Mouse (Mus musculus) frontal cortex, adult 2 months (tissue): Measurements from ENCODE around the gene Gm47969. TPM values are rescaled to one million over a fixed set of nuclear protein-coding genes. Genes with fewer than 3 reads are reported as not detected.
A peak's percentile ranks its signal among the peaks of the same experiment; 100 is the strongest.

Experiments
- DNase-seq, 2 experiments: peaks; one replicate each; pipeline ENCODE4 v3.0.0; 2022; ENCODE audit warnings: low spot score in 1 of 2; ENCODE audit errors: extremely low spot score in 1 of 2
- polyA plus RNA-seq: library from polyadenylated mRNA; depleted of rRNA; stranded (reverse); fragments of >200 nt; gene quantifications from 2 replicates; pipeline ENCODE4 v1.2.3, GENCODE M21; 2012; rRNA removed

Gene Gm47969
- polyA plus RNA-seq, 1 experiment = 0.14 TPM

GRCm38 (mm10) chr1:83075526-83076189 is 30.9 kb downstream of the Gm47969 start:
- no peak for DNase-seq

- peak in 1 of 2 experiments; percentile 68 for DNase-seq
Observed at GRCm38 (mm10) chr1:83076190-83076917, 31.6 kb downstream of the Gm47969 start.

- DNase-seq = peak in 1 of 2 experiments; percentile 48
Observed at GRCm38 (mm10) chr1:83077016-83077415, 32.3 kb downstream of the Gm47969 start.

- DNase-seq = no peak
Observed at GRCm38 (mm10) chr1:83084790-83085189, 40.1 kb downstream of the Gm47969 start.

- DNase-seq = peak in 1 of 2 experiments; percentile 4
Observed at GRCm38 (mm10) chr1:83091268-83091667, 46.5 kb downstream of the Gm47969 start.

Other genes with a start within 250 kb of the Gm47969 start
- gene Agfg1, start 205.4 kb upstream of the Gm47969 start, polyA plus RNA-seq = 36.0 and 36.3 TPM in 2 replicates
- gene A030005L19Rik, start 131.6 kb upstream of the Gm47969 start, polyA plus RNA-seq = 1.5 and 2.2 TPM in 2 replicates
- 0.15 and 0.20 TPM in 2 replicates for gene A030014E15Rik, start 120.0 kb upstream of the Gm47969 start, polyA plus RNA-seq
- not detected in 2 replicates for gene Gm6217, start 113.5 kb upstream of the Gm47969 start, polyA plus RNA-seq
- gene A030003K21Rik, start 101.5 kb upstream of the Gm47969 start, polyA plus RNA-seq = not detected in 2 replicates
- gene Gm7544, start 88.9 kb upstream of the Gm47969 start, polyA plus RNA-seq = not detected in 2 replicates
- gene Gm47955, start 84.6 kb upstream of the Gm47969 start, polyA plus RNA-seq = not detected in 2 replicates
- not detected in 2 replicates for gene Gm47959, start 44.4 kb upstream of the Gm47969 start, polyA plus RNA-seq
- 3.8 and 5.0 TPM in 2 replicates for gene Slc19a3, start 6.5 kb upstream of the Gm47969 start, polyA plus RNA-seq
- gene Krtap28-10, start 2.5 kb upstream of the Gm47969 start, polyA plus RNA-seq = not detected in 2 replicates
- gene A030005K14Rik, start 14.4 kb downstream of the Gm47969 start, polyA plus RNA-seq = not detected in 2 replicates
- 0.18 TPM in 1 of 2 replicates, not detected in the other for gene Krtap28-13, start 16.0 kb downstream of the Gm47969 start, polyA plus RNA-seq
- gene Ccl20, start 71.8 kb downstream of the Gm47969 start, polyA plus RNA-seq = not detected in 2 replicates
- 0.44 and 0.48 TPM in 2 replicates for gene Daw1, start 114.8 kb downstream of the Gm47969 start, polyA plus RNA-seq